Mouse (Mus musculus): ENCODE measurements around the gene Nck1. TPM values are rescaled to one million over a fixed set of nuclear protein-coding genes. Genes with fewer than 3 reads are reported as not detected.

Nck1 gene
- polyA plus RNA-seq, 1 experiment from 2014 or later, result 62.8 TPM

- ATAC-seq (ENCODE audit: low read depth), result no peak
- Histone ChIP-seq H3K9ac (replicated peaks; ENCODE audit: low read depth, low read length) (no peak overlapping the region), H3K4me1 (ENCODE audit: control insufficient read depth, insufficient read depth, low read length) (no peaks in the 10 kb centered on the region; the same call in 1 of the 2 replicates), H3K4me3 (ENCODE audit: low read depth, low read length) (peak overlapping the region; percentile 69), H3K27ac (ENCODE audit: low read depth, low read length) (no peak overlapping the region), H3K36me3 (ENCODE audit: control insufficient read depth, insufficient read depth, low read length) (no peaks in the 10 kb centered on the region), H3K27me3 (ENCODE audit: control insufficient read depth, insufficient read depth, low read length) (no peaks in the 10 kb centered on the region), H3K4me2 (ENCODE audit: low read depth, low read length) (peak overlapping the region; percentile 61), H3K9me3 (ENCODE audit: control insufficient read depth, low read length) (no peaks in the 10 kb centered on the region)
- WGBS, result 71% methylated on average over 1 of the region's 1 CpGs
Observed at GRCm38 (mm10) chr9:100571511-100571910, 25.6 kb upstream of the Nck1 start.

DNA sequence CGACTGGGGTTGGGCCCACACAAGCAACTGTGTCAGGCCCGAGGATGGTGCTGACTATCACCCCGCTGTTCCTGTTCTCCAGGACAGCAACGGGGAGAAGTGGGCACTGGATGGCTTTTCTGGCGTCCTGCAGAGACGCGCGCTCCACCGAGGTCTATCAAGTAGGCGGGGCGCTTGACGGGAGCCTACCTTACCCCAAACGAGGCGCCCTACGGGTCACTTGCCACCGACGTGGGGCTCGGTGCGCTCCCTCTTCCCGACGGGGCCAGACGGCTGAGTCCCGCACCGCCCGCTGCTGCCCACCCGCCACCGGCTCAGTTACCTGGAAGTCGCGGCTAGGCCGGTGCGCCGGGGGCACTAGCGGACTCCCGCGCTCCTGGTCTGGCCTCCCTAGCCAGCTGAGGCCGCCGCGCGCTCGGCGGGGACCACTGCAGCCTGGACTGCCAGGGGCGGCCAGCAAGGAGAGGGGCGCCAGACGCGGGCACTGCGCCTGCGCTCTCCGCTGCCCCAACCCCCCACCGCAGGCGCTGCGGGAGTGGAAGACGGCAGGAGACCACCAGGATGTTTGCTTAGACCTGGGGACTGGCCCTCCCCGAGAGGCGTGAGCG lies 24.8 kb upstream of the Nck1 start, which contains the start of gene Slc35g2:
Slc35g2 (minus strand) TSS at position 465 of the 608 bp plus-strand sequence.
- Histone ChIP-seq H3K27ac (ENCODE audit: low read depth, low read length) (peak within 1 kb of the TSS; percentile 28; the same call in 1 of the 2 replicates), H3K4me1 (ENCODE audit: control insufficient read depth, insufficient read depth, low read length) (no peaks in the 10 kb centered on the region; the same call in 1 of the 2 replicates), H3K36me3 (ENCODE audit: control insufficient read depth, insufficient read depth, low read length) (no peaks in the 10 kb centered on the region), H3K9me3 (ENCODE audit: control insufficient read depth, low read length) (no peaks in the 10 kb centered on the region), H3K27me3 (ENCODE audit: control insufficient read depth, insufficient read depth, low read length) (no peaks in the 10 kb centered on the region), H3K4me2 (ENCODE audit: low read depth, low read length) (peak within 1 kb of the TSS; percentile 61), H3K4me3 (ENCODE audit: low read depth, low read length) (peak within 1 kb of the TSS; percentile 69), H3K9ac (replicated peaks; ENCODE audit: low read depth, low read length) (peak within 1 kb of the TSS; percentile 70)
- peak; percentile 94 for ATAC-seq (ENCODE audit: low read depth)
- WGBS, result under 1% methylated on average over 55 of the region's 55 CpGs

GRCm38 (mm10) chr9:100569798-100570625 lies 24.1 kb upstream of the Nck1 start:
- Histone ChIP-seq H3K4me2 (ENCODE audit: low read depth, low read length) (peak overlapping the region; percentile 61), H3K36me3 (ENCODE audit: control insufficient read depth, insufficient read depth, low read length) (no peaks in the 10 kb centered on the region), H3K4me1 (ENCODE audit: control insufficient read depth, insufficient read depth, low read length) (no peaks in the 10 kb centered on the region; the same call in 1 of the 2 replicates), H3K9ac (replicated peaks; ENCODE audit: low read depth, low read length) (peak overlapping the region; percentile 70; the same call in 1 of the 2 replicates), H3K27ac (ENCODE audit: low read depth, low read length) (no peak overlapping the region), H3K4me3 (ENCODE audit: low read depth, low read length) (peak overlapping the region; percentile 69), H3K27me3 (ENCODE audit: control insufficient read depth, insufficient read depth, low read length) (no peaks in the 10 kb centered on the region), H3K9me3 (ENCODE audit: control insufficient read depth, low read length) (no peaks in the 10 kb centered on the region)
- ATAC-seq (ENCODE audit: low read depth), result peak; percentile 57
- 11% methylated on average over 32 of the region's 32 CpGs for WGBS

GRCm38 (mm10) chr9:100560251-100560890 lies 14.4 kb upstream of the Nck1 start:
- H3K4me3 ChIP-seq (ENCODE audit: low read depth, low read length), result no peak overlapping the region
- no peak overlapping the region for H3K4me2 ChIP-seq (ENCODE audit: low read depth, low read length)
- no peaks in the 10 kb centered on the region for H3K4me1 ChIP-seq (ENCODE audit: control insufficient read depth, insufficient read depth, low read length)
- whole genome bisulfite sequencing, result 69% methylated on average over 10 of the region's 10 CpGs
- H3K9me3 ChIP-seq (ENCODE audit: control insufficient read depth, low read length), result no peaks in the 10 kb centered on the region
- no peak for ATAC-seq (ENCODE audit: low read depth)
- H3K27me3 ChIP-seq (ENCODE audit: control insufficient read depth, insufficient read depth, low read length), result no peaks in the 10 kb centered on the region
- no peak overlapping the region for H3K27ac ChIP-seq (ENCODE audit: low read depth, low read length)
- no peaks in the 10 kb centered on the region for H3K36me3 ChIP-seq (ENCODE audit: control insufficient read depth, insufficient read depth, low read length)
- H3K9ac ChIP-seq (replicated peaks; ENCODE audit: low read depth, low read length), result no peak overlapping the region

- H3K4me2 ChIP-seq (ENCODE audit: low read depth, low read length), result no peak overlapping the region
- no peaks in the 10 kb centered on the region for H3K4me1 ChIP-seq (ENCODE audit: control insufficient read depth, insufficient read depth, low read length)
- H3K9me3 ChIP-seq (ENCODE audit: control insufficient read depth, low read length), result no peaks in the 10 kb centered on the region
- no peaks in the 10 kb centered on the region for H3K36me3 ChIP-seq (ENCODE audit: control insufficient read depth, insufficient read depth, low read length)
- no peak overlapping the region for H3K27ac ChIP-seq (ENCODE audit: low read depth, low read length)
- H3K4me3 ChIP-seq (ENCODE audit: low read depth, low read length), result no peak overlapping the region
- no peak overlapping the region for H3K9ac ChIP-seq (replicated peaks; ENCODE audit: low read depth, low read length)
- no peaks in the 10 kb centered on the region for H3K27me3 ChIP-seq (ENCODE audit: control insufficient read depth, insufficient read depth, low read length)
- no peak for ATAC-seq (ENCODE audit: low read depth)
Observed at GRCm38 (mm10) chr9:100558991-100559390, 13.1 kb upstream of the Nck1 start.

- ATAC-seq (ENCODE audit: low read depth), result no peak
- H3K9me3 ChIP-seq (ENCODE audit: control insufficient read depth, low read length), result no peaks in the 10 kb centered on the region
- H3K4me3 ChIP-seq (ENCODE audit: low read depth, low read length), result no peak overlapping the region
- 0 out of 2 replicates have a peak, but pooled peaks cover under 1% of the 10 kb centered on the region for H3K36me3 ChIP-seq (ENCODE audit: control insufficient read depth, insufficient read depth, low read length)
- H3K4me1 ChIP-seq (ENCODE audit: control insufficient read depth, insufficient read depth, low read length), result no peaks in the 10 kb centered on the region
- H3K27me3 ChIP-seq (ENCODE audit: control insufficient read depth, insufficient read depth, low read length), result no peaks in the 10 kb centered on the region
- no peak overlapping the region for H3K27ac ChIP-seq (ENCODE audit: low read depth, low read length)
- H3K4me2 ChIP-seq (ENCODE audit: low read depth, low read length), result no peak overlapping the region
- whole genome bisulfite sequencing, result 83% methylated on average over 4 of the region's 4 CpGs
- no peak overlapping the region for H3K9ac ChIP-seq (replicated peaks; ENCODE audit: low read depth, low read length)
Observed at GRCm38 (mm10) chr9:100558023-100558573, 12.2 kb upstream of the Nck1 start.

- Histone ChIP-seq H3K9ac (replicated peaks; ENCODE audit: low read depth, low read length) (no peak overlapping the region), H3K36me3 (ENCODE audit: control insufficient read depth, insufficient read depth, low read length) (0 out of 2 replicates have a peak, but pooled peaks cover 4% of the 10 kb centered on the region), H3K27ac (ENCODE audit: low read depth, low read length) (no peak overlapping the region), H3K4me1 (ENCODE audit: control insufficient read depth, insufficient read depth, low read length) (no peaks in the 10 kb centered on the region), H3K4me2 (ENCODE audit: low read depth, low read length) (no peak overlapping the region), H3K4me3 (ENCODE audit: low read depth, low read length) (no peak overlapping the region), H3K27me3 (ENCODE audit: control insufficient read depth, insufficient read depth, low read length) (no peaks in the 10 kb centered on the region), H3K9me3 (ENCODE audit: control insufficient read depth, low read length) (no peaks in the 10 kb centered on the region)
- 75% methylated on average over 5 of the region's 5 CpGs for WGBS
- ATAC-seq (ENCODE audit: low read depth), result no peak
Observed at GRCm38 (mm10) chr9:100555686-100556085, 9.8 kb upstream of the Nck1 start.

DNA sequence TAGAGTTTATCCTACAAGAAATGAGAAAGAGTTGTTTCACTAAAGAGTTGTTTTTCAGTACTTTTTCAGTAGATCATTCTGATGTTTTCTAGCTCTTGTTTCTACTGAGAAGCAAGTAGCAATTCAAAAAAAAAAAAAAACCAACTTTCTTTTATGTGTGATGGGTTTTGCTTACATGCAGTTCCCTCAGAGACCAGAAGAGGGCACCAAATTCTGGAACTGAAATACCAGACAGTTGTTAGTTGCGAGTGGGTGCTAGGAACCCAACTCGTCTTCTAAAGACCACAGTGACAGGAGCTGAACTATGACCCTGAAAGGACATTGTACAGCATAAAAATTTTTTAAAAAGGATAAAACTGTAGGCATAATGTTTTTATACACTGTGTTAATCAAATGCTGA lies 2.4 kb upstream of the Nck1 start:
- no peak overlapping the region for H3K9ac ChIP-seq (replicated peaks; ENCODE audit: low read depth, low read length)
- no peak overlapping the region for H3K27ac ChIP-seq (ENCODE audit: low read depth, low read length)
- H3K27me3 ChIP-seq (ENCODE audit: control insufficient read depth, insufficient read depth, low read length), result no peaks in the 10 kb centered on the region; the same call in 1 of the 2 replicates
- 97% methylated on average over 2 of the region's 2 CpGs for WGBS
- ATAC-seq (ENCODE audit: low read depth), result no peak
- peaks cover 9% of the 10 kb centered on the region; the same call in 1 of the 2 replicates for H3K4me1 ChIP-seq (ENCODE audit: control insufficient read depth, insufficient read depth, low read length)
- peaks cover 4% of the 10 kb centered on the region; the same call in 1 of the 2 replicates for H3K9me3 ChIP-seq (ENCODE audit: control insufficient read depth, low read length)
- H3K36me3 ChIP-seq (ENCODE audit: control insufficient read depth, insufficient read depth, low read length), result 0 out of 2 replicates have a peak, but pooled peaks cover 4% of the 10 kb centered on the region
- no peak overlapping the region for H3K4me2 ChIP-seq (ENCODE audit: low read depth, low read length)
- H3K4me3 ChIP-seq (ENCODE audit: low read depth, low read length), result no peak overlapping the region

Measured in neural tube, embryonic 14.5 days (tissue).